Mouse (Mus musculus) retina, embryonic 14.5 days (tissue): ENCODE measurements around the gene Gm49384.
"Not testable (repeated sequence)": the region's sequence is repeated elsewhere in the genome, so short reads cannot be mapped to it uniquely, and the experiment has no call there.

Source experiments
- DNase-seq: peaks from one replicate; pipeline ENCODE4 v3.0.0-alpha.2; 2015; ENCODE audit warnings: low spot score

Gene Gm49384

GRCm38 (mm10) chr12:69167656-69168460 lies 36.2 kb downstream of the Gm49384 start:
- DNase-seq = no peak

GRCm38 (mm10) chr12:69166861-69167581 lies 37.0 kb downstream of the Gm49384 start:
- not testable (repeated sequence) for DNase-seq

- no peak for DNase-seq
These were observed 39.2 kb downstream of the Gm49384 start for GRCm38 (mm10) chr12:69164904-69165303.

GRCm38 (mm10) chr12:69163586-69163985 lies 40.5 kb downstream of the Gm49384 start:
- DNase-seq = not testable (repeated sequence)

- DNase-seq = not testable (repeated sequence)
These were observed 43.4 kb downstream of the Gm49384 start for GRCm38 (mm10) chr12:69160677-69161076.

- peak; percentile 78 for DNase-seq
These were observed 44.5 kb downstream of the Gm49384 start for GRCm38 (mm10) chr12:69159578-69159940.

- DNase-seq = peak; percentile 100
These were observed 45.1 kb downstream of the Gm49384 start, which contains the start of gene Rps29 for GRCm38 (mm10) chr12:69158765-69159577. Rps29 (minus strand) TSS chr12:69159186.

- peak; percentile 43 for DNase-seq
These were observed 45.7 kb downstream of the Gm49384 start for GRCm38 (mm10) chr12:69158366-69158764.

GRCm38 (mm10) chr12:69157107-69157506 lies 47.0 kb downstream of the Gm49384 start:
- no peak for DNase-seq

GRCm38 (mm10) chr12:69156436-69156835 lies 47.6 kb downstream of the Gm49384 start:
- DNase-seq = no peak

GRCm38 (mm10) chr12:69155923-69156322 lies 48.1 kb downstream of the Gm49384 start:
- no peak for DNase-seq

- DNase-seq = no peak
These were observed 54.0 kb downstream of the Gm49384 start for GRCm38 (mm10) chr12:69150049-69150448.

GRCm38 (mm10) chr12:69147166-69147735 lies 56.8 kb downstream of the Gm49384 start:
- no peak for DNase-seq

- no peak for DNase-seq
These were observed 60.6 kb downstream of the Gm49384 start for GRCm38 (mm10) chr12:69143460-69143859.

- DNase-seq = no peak
These were observed 64.2 kb downstream of the Gm49384 start for GRCm38 (mm10) chr12:69139841-69140240.
